Mouse (Mus musculus) liver, embryonic 14.5 days (tissue): ENCODE data around the gene Plagl2. TPM values are rescaled to one million over a fixed set of nuclear protein-coding genes. Genes with fewer than 3 reads are reported as not detected.

ENCODE experiments used
- ATAC-seq: fragments of 200-750 bp; cut with Nextera tagmentation; 2 replicates; pipeline ENCODE4 v1.8.0; 2017; ENCODE audit warnings: moderate number of reproducible peaks, mild to moderate bottlenecking, moderate library complexity; ENCODE audit not compliant: insufficient read depth
- DNase-seq, 3 experiments: peaks; one replicate each; pipeline ENCODE4 v3.0.0-alpha.2; 2012 to 2013; ENCODE audit warnings: low read depth in 3 of 3, low spot score in 3 of 3
- H3K27ac ChIP-seq: fragments of 300-500 bp; sonication (generic); 2 replicates; pipeline ENCODE4 v1.5.1; 2014; ENCODE audit warnings: moderate library complexity, mild to moderate bottlenecking, control low read depth, inconsistent platforms
- H3K27me3 ChIP-seq: fragments of 300-500 bp; sonication (generic); 2 replicates; pipeline ENCODE4 v1.6.1; 2014; ENCODE audit warnings: mild to moderate bottlenecking, low read length, moderate library complexity; ENCODE audit not compliant: control insufficient read depth, insufficient read depth
- H3K36me3 ChIP-seq: fragments of 300-500 bp; sonication (generic); replicated peaks from 2 replicates; pipeline ENCODE4 v1.6.1; 2014; ENCODE audit warnings: low read depth; ENCODE audit not compliant: control insufficient read depth, insufficient read depth
- H3K4me1 ChIP-seq, 2 experiments: fragments of 200-500 bp in 1 of 2; fragments of 300-500 bp in 1 of 2; sonication (generic) in 1 of 2; replicated peaks; 2 replicates each; pipeline ENCODE4 v1.6.1; 2012 to 2014; ENCODE audit warnings: antibody characterized with exemption in 1 of 2, inconsistent platforms in 1 of 2, low read length in 1 of 2; ENCODE audit not compliant: control insufficient read depth in 2 of 2, insufficient read depth in 2 of 2
- H3K4me2 ChIP-seq: fragments of 300-500 bp; sonication (generic); 2 replicates; pipeline ENCODE4 v1.6.1; 2014; ENCODE audit warnings: low read depth, mild to moderate bottlenecking, control low read depth, moderate library complexity
- H3K4me3 ChIP-seq, 2 experiments: fragments of 200-500 bp in 1 of 2; fragments of 300-500 bp in 1 of 2; sonication (generic) in 1 of 2; 2 replicates each; pipeline ENCODE4 v1.5.1; 2012 to 2014; ENCODE audit warnings: low read depth in 2 of 2, low read length in 2 of 2, mild to moderate bottlenecking in 2 of 2, control low read depth in 1 of 2, inconsistent platforms in 1 of 2, moderate library complexity in 1 of 2; ENCODE audit not compliant: insufficient read depth in 1 of 2
- H3K9ac ChIP-seq: fragments of 300-500 bp; sonication (generic); replicated peaks from 2 replicates; pipeline ENCODE4 v1.6.1; 2014; ENCODE audit warnings: mild to moderate bottlenecking, control low read depth, moderate library complexity
- H3K9me3 ChIP-seq: fragments of 300-500 bp; sonication (generic); 2 replicates; pipeline ENCODE4 v1.6.1; 2016; ENCODE audit warnings: low read length, mixed read lengths; ENCODE audit not compliant: control insufficient read depth
- CTCF ChIP-seq: IDR thresholded peaks from 2 replicates; pipeline ENCODE4 v1.5.1; 2016; ENCODE audit warnings: antibody characterized with exemption, low read depth, control low read depth
- EP300 ChIP-seq: IDR thresholded peaks from 2 replicates; pipeline ENCODE4 v1.6.1; 2016; ENCODE audit warnings: antibody characterized with exemption, low read depth
- WGBS: fragments of 180-500 bp; shearing (Covaris S2); extraction: QIAGEN DNeasy Blood & Tissue Kit; methylation state at CpG from one replicate; pipeline ENCODE4 v1.1.7; 2014; ENCODE audit not compliant: insufficient replicate concordance; 5-methylcytosine and 5-hydroxymethylcytosine counted together
- polyA plus RNA-seq, 2 experiments: library from polyadenylated mRNA; depleted of rRNA in 1 of 2; stranded (reverse) in 1 of 2; unstranded in 1 of 2; fragments of >200 nt; fragmentation: Nextera tagmentation in 1 of 2; extraction: Ambion mirVana in 1 of 2; gene quantifications; 2 replicates each; pipeline versions ENCODE4 v1.2.1 to v1.2.3; 2012 to 2014

The Plagl2 gene
- polyA plus RNA-seq, 2 experiments, result 14.5 to 23.9 TPM

- 2% methylated on average over 3 of the region's 3 CpGs for WGBS
- no peaks in the 10 kb centered on the region for H3K9me3 ChIP-seq
- H3K4me3 ChIP-seq, result peak overlapping the region; percentile 39 to 60
- DNase-seq, result no peak
- peak overlapping the region; percentile 82 for H3K27ac ChIP-seq
- ATAC-seq, result no peak
- TF ChIP-seq EP300, result peak; percentile 60
- TF ChIP-seq CTCF, result no peak
- H3K27me3 ChIP-seq, result no peaks in the 10 kb centered on the region
- H3K4me2 ChIP-seq, result peak overlapping the region; percentile 87
- H3K36me3 ChIP-seq, result peaks cover 26% of the 10 kb centered on the region
- peak overlapping the region; percentile 69 for H3K9ac ChIP-seq
- peaks cover 69 to 73% of the 10 kb centered on the region in 2 experiments for H3K4me1 ChIP-seq
Observed at GRCm38 (mm10) chr2:153225595-153225953, 15.7 kb downstream of the Plagl2 start.

- H3K36me3 ChIP-seq, result peaks cover 21% of the 10 kb centered on the region
- peak within 1 kb of the TSS; percentile 87 for H3K4me2 ChIP-seq
- peaks cover 74 to 78% of the 10 kb centered on the region in 2 experiments for H3K4me1 ChIP-seq
- no peaks in the 10 kb centered on the region for H3K9me3 ChIP-seq
- DNase-seq (no peak), ATAC-seq (no peak)
- under 1% methylated on average over 31 of the region's 31 CpGs for WGBS
- TF ChIP-seq EP300, result no peak
- TF ChIP-seq CTCF, result no peak
- H3K9ac ChIP-seq, result peak within 1 kb of the TSS; percentile 69
- peak within 1 kb of the TSS; percentile 39 to 60 for H3K4me3 ChIP-seq
- H3K27ac ChIP-seq, result peak within 1 kb of the TSS; percentile 82
- H3K27me3 ChIP-seq, result no peaks in the 10 kb centered on the region
Observed at GRCm38 (mm10) chr2:153224946-153225594, 16.2 kb downstream of the Plagl2 start, which contains the start of gene Tspyl3. Tspyl3 (minus strand) TSS chr2:153225441.

GRCm38 (mm10) chr2:153222566-153222965 lies 18.7 kb downstream of the Plagl2 start:
- Histone ChIP-seq H3K27ac (peak overlapping the region; percentile 93), H3K4me2 (peak overlapping the region; percentile 79), H3K27me3 (no peaks in the 10 kb centered on the region), H3K4me1 (peaks cover 59 to 63% of the 10 kb centered on the region in 2 experiments), H3K9me3 (no peaks in the 10 kb centered on the region), H3K4me3 (no peak overlapping the region), H3K9ac (peak overlapping the region; percentile 57), H3K36me3 (peaks cover 6% of the 10 kb centered on the region; the same call in 1 of the 2 replicates)
- WGBS, result 62% methylated on average over 2 of the region's 2 CpGs
- ATAC-seq (no peak), DNase-seq (no peak)
- no peak for TF ChIP-seq EP300
- no peak for TF ChIP-seq CTCF

- Histone ChIP-seq H3K4me3 (peak overlapping the region in 1 of 2 experiments; percentile 35; a peak in 2 of 4 replicates), H3K4me2 (peak overlapping the region; percentile 79), H3K9me3 (no peaks in the 10 kb centered on the region), H3K27ac (peak overlapping the region; percentile 93), H3K4me1 (peaks cover 55 to 59% of the 10 kb centered on the region in 2 experiments), H3K27me3 (no peaks in the 10 kb centered on the region), H3K9ac (peak overlapping the region; percentile 57), H3K36me3 (peaks cover 3% of the 10 kb centered on the region; the same call in 1 of the 2 replicates)
- TF ChIP-seq CTCF (peak; percentile 23; the same call in 1 of the 2 replicates), EP300 (no peak)
- DNase-seq (peak in 2 of 3 experiments; percentile 46 to 51), ATAC-seq (peak; percentile 80)
Observed at GRCm38 (mm10) chr2:153222130-153222529, 19.1 kb downstream of the Plagl2 start.

GRCm38 (mm10) chr2:153221620-153222019 lies 19.6 kb downstream of the Plagl2 start:
- Histone ChIP-seq H3K9me3 (no peaks in the 10 kb centered on the region), H3K4me2 (peak overlapping the region; percentile 79), H3K27me3 (no peaks in the 10 kb centered on the region), H3K9ac (peak overlapping the region; percentile 72), H3K4me1 (peaks cover 49 to 54% of the 10 kb centered on the region in 2 experiments), H3K4me3 (peak overlapping the region; percentile 22 to 35; a peak in 3 of 4 replicates), H3K36me3 (no peaks in the 10 kb centered on the region; the same call in 1 of the 2 replicates), H3K27ac (peak overlapping the region; percentile 93)
- ATAC-seq (peak; percentile 95), DNase-seq (peak; percentile 73 to 79 (median 74))
- TF ChIP-seq EP300 (peak; percentile 91), CTCF (no peak)
- WGBS, result 10% methylated on average over 4 of the region's 4 CpGs
